14 mouse cellular contexts compared by ENCODE assay signal in genomic region chr7:109027721-109028120, GRCm38 (mm10). TPM values are rescaled to one million over a fixed set of nuclear protein-coding genes. Genes with fewer than 3 reads are reported as not detected.
DNase-seq lines count a peak whose midpoint lies in the region; ATAC-seq and TF ChIP-seq lines count a peak whose summit lies in the region.
"Had no signal": no experiment of that assay in that cellular context is flagged by ENCODE, and none has a peak within 500 bp of the region (broad histone marks: within the 10 kb centered on the region; RNA-seq: fewer than 3 reads in every experiment).

No protein-coding gene starts in this region.

- H3K4me3 ChIP-seq in hindbrain, embryonic 12.5 days, result no peak overlapping the region
- H3K4me3 ChIP-seq in hindbrain, embryonic 14.5 days (replicated peaks; ENCODE audit: low read length), result no peak overlapping the region
- no peak overlapping the region for H3K4me3 ChIP-seq in left cerebral cortex, adult 2 months
- H3K4me3 ChIP-seq: embryonic facial prominence, embryonic 13.5 days; heart, embryonic 13.5 days; liver, embryonic 12.5 days had no signal

- H3K4me1 ChIP-seq in hindbrain, embryonic 12.5 days, result no peaks in the 10 kb centered on the region
- no peaks in the 10 kb centered on the region for H3K4me1 ChIP-seq in hindbrain, embryonic 14.5 days (replicated peaks; ENCODE audit: control insufficient read depth, insufficient read depth, low read length)
- H3K4me1 ChIP-seq: embryonic facial prominence, embryonic 13.5 days; heart, embryonic 13.5 days; liver, embryonic 12.5 days had no signal

- H3K9ac ChIP-seq in hindbrain, embryonic 12.5 days, result no peak overlapping the region
- H3K9ac ChIP-seq in hindbrain, embryonic 14.5 days, result no peak overlapping the region
- H3K9ac ChIP-seq: embryonic facial prominence, embryonic 13.5 days; heart, embryonic 13.5 days; liver, embryonic 12.5 days had no signal

- no peak for TF ChIP-seq CTCF in left cerebral cortex, adult 2 months (IDR thresholded peaks at IDR 0.05)

- 93% methylated on average over 7 of the region's 7 CpGs for WGBS in hindbrain, embryonic 12.5 days
- 96% methylated on average over 7 of the region's 7 CpGs for WGBS in hindbrain, embryonic 14.5 days

- DNase-seq in cerebellum, adult 9-11 months, result peak; percentile 45
- no peak for DNase-seq in cerebellum, adult 11 months
- DNase-seq in hindbrain, embryonic 14.5 days (ENCODE audit: low spot score), result no peak
- DNase-seq in left cerebral cortex, adult 2 months (ENCODE audit: extremely low spot score in 1 of 2, low spot score in 2 of 2), result no peak
- no peak for DNase-seq in left cerebral cortex, postnatal 25 days (ENCODE audit: low spot score in 2 of 2)
- DNase-seq in lung, postnatal 25 days (ENCODE audit: low spot score), result no peak

- no peaks in the 10 kb centered on the region for H3K27me3 ChIP-seq in hindbrain, embryonic 12.5 days
- no peaks in the 10 kb centered on the region for H3K27me3 ChIP-seq in hindbrain, embryonic 14.5 days (ENCODE audit: control insufficient read depth, insufficient read depth, low read length)
- H3K27me3 ChIP-seq: embryonic facial prominence, embryonic 13.5 days; heart, embryonic 13.5 days; liver, embryonic 12.5 days had no signal

- intact Hi-C loops in left cerebral cortex, adult 2 months (cut with DNase I), result loop anchor here (1.0 to 2.0 kb wide), 3 partner anchors 61 to 213 kb away; no protein-coding TSS in a partner anchor
- intact Hi-C loops in left cerebral cortex, postnatal 25 days (cut with DNase I), result loop anchor here (2.0 to 10.0 kb wide), 2 partner anchors 77 to 213 kb away; partner anchors contain the start of gene Tub

- H3K27ac ChIP-seq in hindbrain, embryonic 12.5 days, result no peak overlapping the region
- H3K27ac ChIP-seq in hindbrain, embryonic 14.5 days, result no peak overlapping the region
- peak overlapping the region; percentile 25 for H3K27ac ChIP-seq in left cerebral cortex, adult 2 months
- H3K27ac ChIP-seq: embryonic facial prominence, embryonic 13.5 days; heart, embryonic 13.5 days; kidney, postnatal 0 days; liver, embryonic 12.5 days had no signal

- H3K9me3 ChIP-seq in hindbrain, embryonic 12.5 days (replicated peaks), result no peaks in the 10 kb centered on the region
- H3K9me3 ChIP-seq in hindbrain, embryonic 14.5 days (ENCODE audit: control insufficient read depth, low read length), result no peaks in the 10 kb centered on the region
- H3K9me3 ChIP-seq: embryonic facial prominence, embryonic 13.5 days; G1E; heart, embryonic 13.5 days; liver, embryonic 12.5 days had no signal

- H3K36me3 ChIP-seq in hindbrain, embryonic 12.5 days, result peaks cover 59% of the 10 kb centered on the region
- H3K36me3 ChIP-seq in hindbrain, embryonic 14.5 days (replicated peaks; ENCODE audit: control insufficient read depth, insufficient read depth), result peaks cover 89% of the 10 kb centered on the region
- H3K36me3 ChIP-seq: embryonic facial prominence, embryonic 13.5 days; G1E; heart, embryonic 13.5 days; liver, embryonic 12.5 days had no signal

- H3K4me2 ChIP-seq in hindbrain, embryonic 12.5 days (replicated peaks), result no peak overlapping the region
- no peak overlapping the region for H3K4me2 ChIP-seq in hindbrain, embryonic 14.5 days (replicated peaks)
- H3K4me2 ChIP-seq: embryonic facial prominence, embryonic 13.5 days; heart, embryonic 13.5 days; liver, embryonic 12.5 days had no signal

- ATAC-seq in hindbrain, embryonic 12.5 days (ENCODE audit: low FRiP score), result 0 out of 2 replicates have a peak, but pooled peaks have one; percentile 20
- no peak for ATAC-seq in hindbrain, embryonic 14.5 days (ENCODE audit: low FRiP score)
- peak; percentile 33 for ATAC-seq in common myeloid progenitor, adult 5-6 weeks (replicated peaks; ENCODE audit: low read depth, poor library complexity, severe bottlenecking)
- ATAC-seq: intestine, postnatal 0 days; liver, embryonic 12.5 days had no signal

RNA-seq across cellular contexts. Expression of gene Ric3, which starts 55.4 kb away (rescaled TPM):
- polyA plus RNA-seq in hindbrain, embryonic 12.5 days (2016; fragmentation: Nextera tagmentation; extraction: Ambion mirVana), result 21.9 and 23.5 TPM in 2 replicates
- 33.3 and 34.4 TPM in 2 replicates for polyA plus RNA-seq in hindbrain, embryonic 14.5 days (2014; fragmentation: Nextera tagmentation; extraction: Ambion mirVana)
- 10 to 100 TPM; 63.7 to 66.3 TPM for total RNA-seq in left cerebral cortex, adult 2 months (2021)
- 10 to 100 TPM; 62.4 to 66.4 TPM for total RNA-seq in left cerebral cortex, postnatal 25 days (2021)
- total RNA-seq in common myeloid progenitor, adult 5-6 weeks (2017), result 1.6 and 3.1 TPM in 2 replicates
- polyA plus RNA-seq: G1E had no signal

Comparison
In these comparisons a context has a peak if more than half of its experiments do, and no peak if none do; other contexts are left out.
1. RNA of gene Ric3, which starts 55.4 kb away (total RNA-seq): 62.4 to 66.4 TPM in left cerebral cortex, postnatal 25 days and 63.7 to 66.3 TPM in left cerebral cortex, adult 2 months; 1.6 to 3.1 TPM in common myeloid progenitor, adult 5-6 weeks; every median in the first group is over 10 times any median in the second.